Mouse (Mus musculus) heart, adult 2 months (tissue): ENCODE measurements around the gene Commd8.

Source experiments
- CTCF ChIP-seq: fragments of 200-600 bp; IDR thresholded peaks from 2 replicates; pipeline ENCODE4 v1.8.1; 2022; ENCODE audit warnings: antibody characterized with exemption, mild to moderate bottlenecking, moderate library complexity
- EP300 ChIP-seq: fragments of 200-500 bp; IDR thresholded peaks from 2 replicates; pipeline ENCODE4 v1.6.1; 2011; ENCODE audit warnings: low read depth, low read length, control low read depth; ENCODE audit not compliant: insufficient read depth
- POLR2A ChIP-seq: fragments of 200-500 bp; IDR thresholded peaks from 2 replicates; pipeline ENCODE4 v1.6.1; 2011; ENCODE audit warnings: mild to moderate bottlenecking, low read depth, low read length, control low read depth; ENCODE audit not compliant: insufficient read depth

DNA sequence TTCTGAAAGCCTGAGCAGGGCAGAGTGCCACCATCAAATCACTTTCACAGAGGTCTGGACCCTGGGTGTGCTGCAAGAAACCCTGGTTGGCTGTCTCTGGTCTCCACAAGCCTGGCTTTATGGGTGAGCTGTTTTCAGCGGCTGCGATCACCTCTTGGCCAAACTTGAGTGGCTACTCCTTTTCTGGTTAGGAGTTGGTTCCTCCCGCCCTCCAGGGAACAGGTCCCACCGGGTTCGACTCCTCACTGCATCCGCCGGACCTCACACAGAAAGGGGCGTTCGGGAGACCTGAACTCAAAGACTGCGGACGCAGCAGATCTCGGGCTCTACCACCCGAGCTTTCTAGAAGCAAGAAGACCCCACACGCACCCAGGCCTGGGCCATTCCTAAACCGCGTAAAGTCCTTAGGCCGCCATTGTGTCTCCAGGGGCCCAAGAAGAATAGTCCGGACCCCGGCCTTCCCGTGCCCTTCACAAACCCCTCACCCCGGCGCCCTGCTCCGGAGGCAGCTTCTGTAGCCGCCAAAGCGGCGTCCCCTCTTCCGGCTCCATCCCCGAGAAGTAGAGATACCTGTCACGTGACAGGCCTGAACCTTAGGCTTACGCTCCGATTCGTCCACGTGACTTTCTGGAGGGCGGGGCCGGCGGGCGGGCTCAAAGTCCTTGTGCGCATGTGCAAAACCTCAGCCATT is at the start of gene Commd8:
- TF ChIP-seq CTCF (no peak), EP300 (0 out of 2 replicates have a peak, but pooled peaks have one; percentile 10), POLR2A (peak; percentile 84)
